Mouse (Mus musculus) heart, embryonic 12.5 days (tissue): ENCODE results near the gene Plac9a. TPM values are rescaled to one million over a fixed set of nuclear protein-coding genes. Genes with fewer than 3 reads are reported as not detected.

Experiments
- polyA plus RNA-seq: library from polyadenylated mRNA; unstranded; fragments of >200 nt; fragmentation: Nextera tagmentation; extraction: Ambion mirVana; gene quantifications from 2 replicates; pipeline ENCODE4 v1.2.1, GENCODE M21; 2016

Gene Plac9a
- polyA plus RNA-seq, 1 experiment from 2014 or later = not detected

Other genes with a start within 250 kb of the Plac9a start
- 101 and 104 TPM in 2 replicates for gene Ppif, start 208.9 kb downstream of the Plac9a start, polyA plus RNA-seq
- gene Zcchc24, start 134.1 kb downstream of the Plac9a start, polyA plus RNA-seq = 30.4 and 31.9 TPM in 2 replicates
- gene Anxa11, start 60.9 kb downstream of the Plac9a start, polyA plus RNA-seq = 23.5 and 24.1 TPM in 2 replicates
- 0.81 and 2.2 TPM in 2 replicates for gene Tmem254a, start 24.6 kb upstream of the Plac9a start, polyA plus RNA-seq
- gene Cphx1, start 35.2 kb upstream of the Plac9a start, polyA plus RNA-seq = not detected in 2 replicates
- 0.54 and 1.2 TPM in 2 replicates for gene Duxbl1, start 75.5 kb upstream of the Plac9a start, polyA plus RNA-seq
- 1.4 and 2.2 TPM in 2 replicates for gene Gm9780, start 139.6 kb upstream of the Plac9a start, polyA plus RNA-seq
- gene Tmem254c, start 164.3 kb upstream of the Plac9a start, polyA plus RNA-seq = 25.0 and 29.2 TPM in 2 replicates
- gene Cphx2, start 178.4 kb upstream of the Plac9a start, polyA plus RNA-seq = not detected in 2 replicates
- gene Cphx3, start 179.2 kb upstream of the Plac9a start, polyA plus RNA-seq = not detected in 2 replicates
- 0.57 and 1.1 TPM in 2 replicates for gene Duxbl2, start 215.2 kb upstream of the Plac9a start, polyA plus RNA-seq